7 mouse cellular contexts compared by ENCODE assay signal in genomic region chr12:24696500-24697483, GRCm38 (mm10). TPM values are rescaled to one million over a fixed set of nuclear protein-coding genes. Genes with fewer than 3 reads are reported as not detected.
DNase-seq lines count a peak whose midpoint lies in the region; ATAC-seq and TF ChIP-seq lines count a peak whose summit lies in the region.

No protein-coding gene starts in this region.

- H3K4me2 ChIP-seq in midbrain, embryonic 13.5 days (replicated peaks), result no peak overlapping the region; the same call in 1 of the 2 replicates

- TF ChIP-seq CTCF in small intestine, adult 2 months (IDR thresholded peaks at IDR 0.05; ENCODE audit: extremely low read depth, insufficient read length, insufficient replicate concordance, low read depth, low read length), result peak; percentile 96; the same call in 1 of the 2 replicates

- ATAC-seq in midbrain, embryonic 13.5 days, result peak; percentile 92

- no peaks in the 10 kb centered on the region for H3K36me3 ChIP-seq in midbrain, embryonic 13.5 days
- H3K36me3 ChIP-seq in small intestine, adult 2 months (ENCODE audit: control insufficient read depth, insufficient read depth, low read length), result no peaks in the 10 kb centered on the region

- intact Hi-C loops in left cerebral cortex, postnatal 4 days (cut with DNase I), result loop anchor here (2.0 to 5.0 kb wide), 2 partner anchors 92 to 219 kb away; no protein-coding TSS in a partner anchor

- no peak overlapping the region for H3K4me3 ChIP-seq in midbrain, embryonic 13.5 days (replicated peaks)
- H3K4me3 ChIP-seq in small intestine, adult 2 months (ENCODE audit: low read depth, low read length), result no peak overlapping the region

- H3K27me3 ChIP-seq in midbrain, embryonic 13.5 days, result no peaks in the 10 kb centered on the region
- H3K27me3 ChIP-seq in small intestine, adult 2 months (ENCODE audit: control insufficient read depth, insufficient read depth, low read length), result no peaks in the 10 kb centered on the region

- no peaks in the 10 kb centered on the region for H3K4me1 ChIP-seq in midbrain, embryonic 13.5 days (replicated peaks)
- peaks cover 1% of the 10 kb centered on the region; the same call in 1 of the 2 replicates for H3K4me1 ChIP-seq in small intestine, adult 2 months (ENCODE audit: control insufficient read depth, insufficient read depth, insufficient read length, low read length)

- peak; percentile 90 for DNase-seq in adrenal gland, postnatal 10 days
- peak; percentile 88 for DNase-seq in embryo, embryonic 9.5 days (ENCODE audit: extremely low spot score)
- peak; percentile 98 for DNase-seq in heart, adult 11 months
- peak; percentile 85 for DNase-seq in kidney, adult 11 months
- DNase-seq in left cerebral cortex, postnatal 4 days, result peak; percentile 90

- no peak overlapping the region for H3K9ac ChIP-seq in midbrain, embryonic 13.5 days (replicated peaks)

- TF ChIP-seq POLR2A in small intestine, adult 2 months (IDR thresholded peaks at IDR 0.05; ENCODE audit: low read depth, low read length), result no peak

- H3K9me3 ChIP-seq in midbrain, embryonic 13.5 days, result no peaks in the 10 kb centered on the region

- no peak overlapping the region for H3K27ac ChIP-seq in midbrain, embryonic 13.5 days
- no peak overlapping the region for H3K27ac ChIP-seq in small intestine, adult 2 months (ENCODE audit: insufficient read depth, low read depth, low read length)

- 40% methylated on average over 16 of the region's 16 CpGs for WGBS in midbrain, embryonic 13.5 days
- WGBS in small intestine, adult 2 months, result 20% methylated on average over 16 of the region's 16 CpGs

RNA-seq across cellular contexts. Expression of gene Rrm2, which starts 11.2 kb away (rescaled TPM):
- 10 to 100 TPM; 43.7 to 50.5 TPM for total RNA-seq in adrenal gland, postnatal 10 days (2021)
- 10 to 100 TPM; 26.0 to 29.3 TPM for total RNA-seq in left cerebral cortex, postnatal 4 days (2021)
- 153 and 175 TPM in 2 replicates for polyA plus RNA-seq in midbrain, embryonic 13.5 days (2015; fragmentation: Nextera tagmentation; extraction: Ambion mirVana)
- 3.5 and 5.9 TPM in 2 replicates for polyA plus RNA-seq in small intestine, adult 2 months (2012; rRNA removed)

RNA-seq across cellular contexts. Expression of gene Cys1, which starts 15.2 kb away (rescaled TPM):
- total RNA-seq in adrenal gland, postnatal 10 days (2021), result 1 to 10 TPM; 2.7 to 4.4 TPM
- total RNA-seq in left cerebral cortex, postnatal 4 days (2021), result 1 to 10 TPM; 8.4 to 8.5 TPM
- polyA plus RNA-seq in midbrain, embryonic 13.5 days (2015; fragmentation: Nextera tagmentation; extraction: Ambion mirVana), result 0.90 and 1.0 TPM in 2 replicates
- 2.2 and 2.9 TPM in 2 replicates for polyA plus RNA-seq in small intestine, adult 2 months (2012; rRNA removed)

RNA-seq across cellular contexts. Expression of gene Klf11, which starts 45.7 kb away (rescaled TPM):
- 10 to 100 TPM; 20.5 to 21.4 TPM for total RNA-seq in adrenal gland, postnatal 10 days (2021)
- 10 to 100 TPM; 23.4 to 24.8 TPM for total RNA-seq in left cerebral cortex, postnatal 4 days (2021)
- 16.8 and 19.1 TPM in 2 replicates for polyA plus RNA-seq in midbrain, embryonic 13.5 days (2015; fragmentation: Nextera tagmentation; extraction: Ambion mirVana)
- polyA plus RNA-seq in small intestine, adult 2 months (2012; rRNA removed), result 1.7 and 4.2 TPM in 2 replicates
